Mouse (Mus musculus) cerebellum, adult 2 months (tissue): Measurements from ENCODE around the gene Atmin.

Source experiments
- CTCF ChIP-seq: fragments of 200-500 bp; IDR thresholded peaks from 2 replicates; pipeline ENCODE4 v1.5.1; 2011; ENCODE audit warnings: low read depth, mild to moderate bottlenecking, control low read depth, low read length, moderate library complexity, borderline replicate concordance; ENCODE audit not compliant: insufficient read depth
- POLR2A ChIP-seq: fragments of 200-500 bp; IDR thresholded peaks from 2 replicates; pipeline ENCODE4 v1.6.1; 2011; ENCODE audit warnings: low read length, control low read depth, borderline replicate concordance; ENCODE audit not compliant: insufficient read depth

DNA sequence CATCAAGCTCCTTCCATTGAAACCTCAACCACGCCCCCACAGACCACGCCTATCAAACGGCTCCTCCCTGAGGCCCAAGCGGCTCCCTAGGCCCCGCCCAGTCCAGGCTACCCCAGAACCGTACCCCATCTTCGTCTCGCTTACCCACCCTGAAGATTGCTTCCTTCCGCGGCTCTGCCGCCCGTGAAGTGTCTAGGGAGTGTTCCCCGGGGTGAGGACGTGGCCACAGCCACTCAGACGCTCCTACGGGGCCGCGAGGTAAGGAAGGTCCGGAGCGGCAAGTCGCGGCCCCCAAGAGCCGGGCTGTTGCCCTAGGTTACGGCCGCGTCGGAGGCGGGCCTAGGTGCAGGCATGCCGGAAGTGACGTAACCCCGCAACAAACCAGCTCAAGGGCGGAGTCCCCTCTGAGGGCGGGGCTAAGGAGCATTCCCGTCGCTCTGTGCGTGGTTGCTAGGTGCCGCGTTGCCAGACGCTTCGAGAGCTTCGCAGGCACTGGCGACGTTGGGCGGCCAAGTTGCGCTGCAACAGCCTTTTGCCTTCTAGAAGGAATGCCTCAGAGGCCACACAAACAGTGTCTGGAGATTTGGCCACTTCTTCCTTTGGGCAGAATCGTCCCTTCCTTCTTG, 35.6 kb downstream of the Atmin start, which contains the start of gene 1700030J22Rik:
- no peak for TF ChIP-seq POLR2A
- no peak; the same call in 1 of the 2 replicates for TF ChIP-seq CTCF
